Mouse (Mus musculus): Measurements from ENCODE around the gene Prdm9. TPM values are rescaled to one million over a fixed set of nuclear protein-coding genes. Genes with fewer than 3 reads are reported as not detected.

The Prdm9 gene
- polyA plus RNA-seq, 1 experiment from 2014 or later, result 2.6 TPM

GRCm38 (mm10) chr17:15526304-15526703 lies 37.9 kb downstream of the Prdm9 start:
- peaks cover 30% of the 10 kb centered on the region for H3K36me3 ChIP-seq
- H3K4me1 ChIP-seq, result peaks cover 19% of the 10 kb centered on the region
- ATAC-seq (ENCODE audit: borderline replicate concordance, extremely low read depth, low FRiP score, low TSS enrichment), result no peak
- peak overlapping the region; percentile 80 for H3K9ac ChIP-seq
- H3K9me3 ChIP-seq, result no peaks in the 10 kb centered on the region
- peak overlapping the region; percentile 89 for H3K4me2 ChIP-seq
- H3K27ac ChIP-seq, result no peak overlapping the region
- 9% methylated on average over 10 of the region's 10 CpGs for WGBS
- no peaks in the 10 kb centered on the region for H3K27me3 ChIP-seq
- peak overlapping the region; percentile 68 for H3K4me3 ChIP-seq

- no peak overlapping the region for H3K27ac ChIP-seq
- no peak overlapping the region for H3K4me2 ChIP-seq
- H3K9me3 ChIP-seq, result no peaks in the 10 kb centered on the region
- H3K4me3 ChIP-seq, result no peak overlapping the region
- no peak for ATAC-seq (ENCODE audit: borderline replicate concordance, extremely low read depth, low FRiP score, low TSS enrichment)
- H3K9ac ChIP-seq, result no peak overlapping the region
- H3K36me3 ChIP-seq, result peaks cover 85% of the 10 kb centered on the region
- no peaks in the 10 kb centered on the region for H3K27me3 ChIP-seq
- no peaks in the 10 kb centered on the region for H3K4me1 ChIP-seq
- 94% methylated on average over 1 of the region's 1 CpGs for WGBS
Observed at GRCm38 (mm10) chr17:15518766-15519165, 45.4 kb downstream of the Prdm9 start.

DNA sequence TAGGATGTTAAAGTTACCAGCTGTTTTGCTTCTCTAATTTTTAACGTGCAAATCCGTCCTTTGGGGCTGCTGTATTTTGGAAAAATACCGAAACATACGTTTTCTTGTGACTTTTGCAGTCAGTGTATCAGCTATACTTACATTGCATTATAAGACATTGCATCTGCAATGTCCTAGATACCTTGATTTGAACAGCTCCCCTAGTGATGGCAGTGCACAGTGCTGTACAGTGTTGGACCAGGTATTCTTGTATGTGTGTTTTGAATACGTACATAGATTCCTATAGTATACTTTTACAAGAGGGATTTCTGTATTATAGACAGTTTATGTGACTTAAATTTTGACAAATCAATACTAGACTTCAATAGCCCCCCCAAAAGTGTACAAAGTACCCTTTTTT lies 46.0 kb downstream of the Prdm9 start:
- H3K36me3 ChIP-seq, result peaks cover 87% of the 10 kb centered on the region
- ATAC-seq (ENCODE audit: borderline replicate concordance, extremely low read depth, low FRiP score, low TSS enrichment), result no peak
- H3K4me2 ChIP-seq, result no peak overlapping the region
- no peak overlapping the region for H3K4me3 ChIP-seq
- no peak overlapping the region for H3K27ac ChIP-seq
- H3K9me3 ChIP-seq, result no peaks in the 10 kb centered on the region
- no peaks in the 10 kb centered on the region for H3K27me3 ChIP-seq
- no peaks in the 10 kb centered on the region for H3K4me1 ChIP-seq
- H3K9ac ChIP-seq, result no peak overlapping the region
- WGBS, result 90% methylated on average over 5 of the region's 5 CpGs

DNA sequence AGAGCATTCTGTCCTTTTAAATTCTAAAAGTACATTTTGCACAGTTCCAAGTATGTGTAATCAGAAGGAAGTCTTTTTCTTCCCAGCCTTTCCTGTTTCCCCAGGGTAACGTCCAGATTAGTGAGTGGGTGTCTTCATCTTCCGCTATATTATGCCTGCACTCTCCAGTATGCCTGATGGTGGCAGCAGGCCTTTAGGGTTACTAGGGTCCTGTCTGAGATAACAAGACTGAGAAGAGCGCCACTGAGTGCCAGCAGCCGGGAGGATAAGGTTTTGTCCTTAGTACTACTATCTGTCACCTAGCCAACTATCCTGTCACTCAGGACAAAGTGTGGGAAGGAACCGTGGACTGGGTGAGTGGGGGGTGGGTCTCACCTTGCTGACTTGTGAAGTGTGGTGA lies 46.4 kb downstream of the Prdm9 start:
- H3K27me3 ChIP-seq, result no peaks in the 10 kb centered on the region
- H3K4me3 ChIP-seq, result no peak overlapping the region
- H3K4me1 ChIP-seq, result no peaks in the 10 kb centered on the region
- H3K4me2 ChIP-seq, result no peak overlapping the region
- peaks cover 83% of the 10 kb centered on the region for H3K36me3 ChIP-seq
- 62% methylated on average over 5 of the region's 5 CpGs for WGBS
- no peaks in the 10 kb centered on the region for H3K9me3 ChIP-seq
- H3K27ac ChIP-seq, result no peak overlapping the region
- H3K9ac ChIP-seq, result no peak overlapping the region
- ATAC-seq (ENCODE audit: borderline replicate concordance, extremely low read depth, low FRiP score, low TSS enrichment), result no peak; the same call in 1 of the 2 replicates

DNA sequence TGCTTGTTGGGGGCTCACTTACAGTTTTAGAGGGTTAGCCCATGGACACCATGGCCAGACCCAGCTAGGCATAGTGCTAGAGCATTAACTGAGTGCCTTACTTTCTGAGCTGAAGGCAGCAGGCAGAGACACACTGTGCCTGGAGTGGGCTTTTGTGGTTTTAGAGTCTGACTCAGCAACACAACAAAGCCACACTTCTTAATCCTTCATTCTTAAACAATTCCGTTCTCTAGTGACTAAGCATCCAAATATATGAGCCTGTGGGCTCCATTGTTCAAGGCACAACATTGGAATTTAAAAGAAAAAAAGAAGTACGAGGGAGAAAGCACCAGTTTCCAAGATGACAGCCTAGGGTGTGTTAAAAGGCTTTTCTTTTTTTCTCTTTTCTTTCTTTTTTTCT lies 53.5 kb downstream of the Prdm9 start:
- no peaks in the 10 kb centered on the region for H3K9me3 ChIP-seq
- peaks cover 88% of the 10 kb centered on the region for H3K36me3 ChIP-seq
- H3K4me1 ChIP-seq, result no peaks in the 10 kb centered on the region
- no peak overlapping the region for H3K4me2 ChIP-seq
- no peak for ATAC-seq (ENCODE audit: borderline replicate concordance, extremely low read depth, low FRiP score, low TSS enrichment)
- no peaks in the 10 kb centered on the region for H3K27me3 ChIP-seq
- 85% methylated on average over 2 of the region's 2 CpGs for WGBS
- H3K4me3 ChIP-seq, result no peak overlapping the region
- H3K9ac ChIP-seq, result no peak overlapping the region
- no peak overlapping the region for H3K27ac ChIP-seq

DNA sequence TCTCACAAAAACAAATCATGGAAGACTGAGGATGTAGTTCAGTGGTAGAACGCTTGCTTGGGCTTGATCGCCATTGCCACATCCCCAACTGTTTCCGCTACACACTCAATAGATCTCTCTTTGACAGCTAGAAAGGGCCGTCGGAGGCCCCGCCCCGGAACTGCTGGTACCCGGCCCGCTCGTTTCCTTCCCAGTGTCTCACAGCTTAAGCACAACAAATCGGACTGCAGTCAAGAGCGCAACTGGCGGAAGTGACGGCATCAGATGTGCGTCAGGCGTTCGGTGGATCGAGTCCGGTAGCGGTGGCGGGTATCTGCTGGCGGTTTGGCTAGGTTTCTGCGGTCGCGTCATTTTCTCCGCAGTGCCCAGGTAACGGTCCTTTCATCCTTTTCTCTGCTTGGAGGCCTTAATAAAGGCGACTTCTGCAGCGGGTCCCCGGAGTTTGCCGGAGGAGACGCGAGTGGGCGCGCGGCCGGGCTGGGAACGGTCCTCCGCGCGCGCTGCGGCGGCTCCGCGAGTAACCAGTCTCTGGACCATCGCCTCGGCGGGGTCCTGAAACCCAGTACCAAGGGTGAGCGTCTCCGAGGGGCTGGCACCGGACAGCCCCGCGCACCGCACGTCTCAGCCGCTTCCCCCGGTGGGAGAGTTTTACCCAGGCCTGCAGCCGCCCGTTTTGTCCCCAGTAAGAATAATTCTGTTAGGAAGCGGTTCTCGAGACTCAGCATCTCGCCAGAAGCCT lies 64.3 kb downstream of the Prdm9 start, which contains the start of the genes Psmb1 and Tbp:
TSS of gene Psmb1 (minus strand) at position 96 of the 739 bp plus-strand sequence.
TSS of gene Tbp (plus strand) at position 233 of the 739 bp plus-strand sequence.
- H3K4me2 ChIP-seq, result peak within 1 kb of the TSS; percentile 79
- H3K27me3 ChIP-seq, result no peaks in the 10 kb centered on the region
- WGBS, result under 1% methylated on average over 63 of the region's 63 CpGs
- no peaks in the 10 kb centered on the region for H3K9me3 ChIP-seq
- peak within 1 kb of the TSS; percentile 82 for H3K9ac ChIP-seq
- peak within 1 kb of the TSS; percentile 95 for H3K27ac ChIP-seq
- peak; percentile 95 for ATAC-seq (ENCODE audit: borderline replicate concordance, extremely low read depth, low FRiP score, low TSS enrichment)
- H3K4me3 ChIP-seq, result peak within 1 kb of the TSS; percentile 93
- H3K4me1 ChIP-seq, result peaks cover 34% of the 10 kb centered on the region
- H3K36me3 ChIP-seq, result peaks cover 16% of the 10 kb centered on the region

DNA sequence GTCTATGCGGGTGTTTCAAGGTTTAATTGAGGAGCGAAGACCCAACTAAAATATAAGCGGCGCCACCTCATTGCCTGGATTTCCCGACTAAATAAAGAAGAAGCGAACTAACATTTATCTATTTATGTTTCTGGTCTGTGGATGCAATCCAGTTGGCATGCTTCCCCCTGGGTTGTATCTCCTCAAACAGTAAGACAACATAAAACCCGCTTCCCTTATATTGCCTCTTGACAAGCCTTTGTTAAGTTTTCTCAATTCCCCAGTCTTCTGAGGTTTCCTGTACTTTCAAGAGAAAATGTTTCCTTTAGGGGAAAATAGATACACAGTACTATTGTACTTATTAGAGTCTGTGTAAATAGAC lies 65.4 kb downstream of the Prdm9 start:
- Histone ChIP-seq H3K27ac (peak overlapping the region; percentile 95), H3K27me3 (no peaks in the 10 kb centered on the region), H3K4me3 (peak overlapping the region; percentile 93), H3K4me1 (peaks cover 34% of the 10 kb centered on the region), H3K4me2 (peak overlapping the region; percentile 79), H3K9me3 (no peaks in the 10 kb centered on the region), H3K9ac (peak overlapping the region; percentile 80; the same call in 1 of the 2 replicates), H3K36me3 (peaks cover 10% of the 10 kb centered on the region)
- ATAC-seq (ENCODE audit: borderline replicate concordance, extremely low read depth, low FRiP score, low TSS enrichment), result no peak
- 36% methylated on average over 7 of the region's 7 CpGs for WGBS

GRCm38 (mm10) chr17:15497882-15498752 lies 66.0 kb downstream of the Prdm9 start:
- WGBS, result under 1% methylated on average over 50 of the region's 50 CpGs
- H3K4me1 ChIP-seq, result peaks cover 34% of the 10 kb centered on the region
- peak overlapping the region; percentile 95 for H3K27ac ChIP-seq
- ATAC-seq (ENCODE audit: borderline replicate concordance, extremely low read depth, low FRiP score, low TSS enrichment), result peak; percentile 92
- peak overlapping the region; percentile 93 for H3K4me3 ChIP-seq
- H3K9me3 ChIP-seq, result no peaks in the 10 kb centered on the region
- peak overlapping the region; percentile 80 for H3K9ac ChIP-seq
- no peaks in the 10 kb centered on the region for H3K27me3 ChIP-seq
- peak overlapping the region; percentile 79 for H3K4me2 ChIP-seq
- H3K36me3 ChIP-seq, result peaks cover 13% of the 10 kb centered on the region

Other genes starting within 250 kb of the Prdm9 start
- gene Dll1, start 187.5 kb downstream of the Prdm9 start, polyA plus RNA-seq (2015; fragmentation: Nextera tagmentation; extraction: Ambion mirVana), result 4.5 and 6.4 TPM in 2 replicates
- gene Fam120b, start 168.2 kb downstream of the Prdm9 start, polyA plus RNA-seq (2015; fragmentation: Nextera tagmentation; extraction: Ambion mirVana), result 26.1 and 26.8 TPM in 2 replicates
- 262 and 270 TPM in 2 replicates for gene Psmb1, start 64.6 kb downstream of the Prdm9 start, polyA plus RNA-seq (2015; fragmentation: Nextera tagmentation; extraction: Ambion mirVana)
- 46.5 and 48.7 TPM in 2 replicates for gene Tbp, start 64.5 kb downstream of the Prdm9 start, polyA plus RNA-seq (2015; fragmentation: Nextera tagmentation; extraction: Ambion mirVana)
- 36.5 and 41.0 TPM in 2 replicates for gene Pdcd2, start 37.1 kb downstream of the Prdm9 start, polyA plus RNA-seq (2015; fragmentation: Nextera tagmentation; extraction: Ambion mirVana)
- gene Chd1, start 140.6 kb upstream of the Prdm9 start, polyA plus RNA-seq (2015; fragmentation: Nextera tagmentation; extraction: Ambion mirVana), result 30.2 and 30.5 TPM in 2 replicates